Mouse (Mus musculus) heart, postnatal 0 days (tissue): ENCODE measurements around the gene Adcy2.

ENCODE experiments used
- CTCF ChIP-seq: IDR thresholded peaks from 2 replicates; pipeline ENCODE4 v1.5.1; 2016; ENCODE audit warnings: antibody characterized with exemption, control low read depth, low read depth
- EP300 ChIP-seq: IDR thresholded peaks from 2 replicates; pipeline ENCODE4 v1.6.1; 2016; ENCODE audit warnings: antibody characterized with exemption, low read depth

- TF ChIP-seq EP300, result no peak
- TF ChIP-seq CTCF, result no peak
Observed at GRCm38 (mm10) chr13:68581747-68582516, 417.4 kb downstream of the Adcy2 start, which contains the start of the genes Mtrr and Fastkd3.
